Mouse (Mus musculus) yolk sac, embryonic 10.5 days (tissue): ENCODE measurements at regions not wholly inside any gene's neighbourhood (a gene's known extent, or its start where the extent isn't known, plus 50 kb on each side); places are given as distances from the start of the nearest gene placed in this dataset.

Experiments used
- DNase-seq: peaks from one replicate; pipeline ENCODE4 v3.0.0-alpha.2; 2017; ENCODE audit warnings: low spot score

GRCm38 (mm10) chr12:110332616-110333154, 53.8 kb downstream of the Dio3 start:
- no peak for DNase-seq

DNA sequence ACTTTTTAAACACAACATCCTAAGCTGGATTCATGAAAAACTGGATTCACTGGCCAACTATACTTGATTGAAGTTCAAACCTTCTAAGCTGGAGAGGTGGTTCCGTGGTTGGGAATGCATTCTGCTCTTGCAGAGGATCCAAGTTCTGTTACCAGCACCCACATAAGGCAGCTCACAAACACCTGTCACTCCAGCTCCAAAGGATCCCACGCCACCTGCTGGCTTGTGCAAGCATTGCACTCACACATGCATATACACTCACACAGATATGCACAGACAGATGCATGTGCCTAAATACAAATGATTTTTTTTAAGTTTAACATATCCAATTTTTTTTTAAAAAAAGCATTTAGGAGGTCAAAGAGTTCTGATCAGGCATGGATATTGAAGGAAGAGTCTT, 55.7 kb downstream of the Dio3 start:
- DNase-seq = no peak

- DNase-seq = no peak
Measured at GRCm38 (mm10) chr12:110344280-110344827, 65.5 kb downstream of the Dio3 start.

DNA sequence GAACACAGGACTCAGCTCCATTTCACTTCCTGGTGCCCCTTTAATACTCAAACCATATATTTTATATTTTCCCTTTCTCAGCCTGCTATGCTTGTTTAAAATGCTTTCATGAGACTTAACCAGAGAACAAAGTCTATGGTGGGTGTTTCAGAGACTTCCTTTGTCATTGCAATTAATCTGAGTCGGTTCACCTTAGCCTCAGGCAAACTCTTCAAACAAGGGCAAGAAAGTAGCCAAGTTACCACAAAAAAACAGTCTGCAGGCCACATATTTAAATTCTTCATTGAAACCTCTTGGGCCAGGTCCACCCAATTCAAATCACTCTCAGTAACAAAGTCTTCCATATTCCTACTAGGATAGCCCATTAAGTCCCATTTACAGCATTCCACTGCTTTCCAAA, 70.8 kb downstream of the Dio3 start:
- no peak for DNase-seq

GRCm38 (mm10) chr12:110355851-110356250, 77.0 kb downstream of the Dio3 start:
- no peak for DNase-seq

GRCm38 (mm10) chr12:110367102-110367501, 79.8 kb upstream of the Ppp2r5c start:
- DNase-seq = no peak

- DNase-seq = no peak
Measured at GRCm38 (mm10) chr12:110367822-110368221, 79.1 kb upstream of the Ppp2r5c start.

GRCm38 (mm10) chr12:110371886-110372690, 74.8 kb upstream of the Ppp2r5c start:
- DNase-seq = no peak

DNA sequence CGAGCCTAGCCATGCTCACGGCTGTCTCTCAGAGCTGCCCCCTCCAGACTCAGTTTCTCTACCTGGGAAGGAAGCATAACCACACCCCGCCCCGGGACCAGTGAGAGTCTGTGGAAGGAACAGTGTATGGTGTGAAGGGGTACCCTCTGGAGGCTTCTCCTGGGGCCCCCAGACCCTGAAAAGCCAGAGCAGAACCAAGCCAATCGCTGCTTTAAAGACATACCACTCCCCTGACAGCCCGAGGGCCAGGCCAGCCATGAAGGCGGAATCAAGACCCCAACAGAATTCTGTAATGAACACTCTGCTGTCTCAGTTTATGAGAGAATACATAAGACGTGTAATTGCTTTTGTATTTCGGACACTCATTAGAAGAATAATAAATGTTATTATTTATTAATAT, 73.9 kb upstream of the Ppp2r5c start:
- DNase-seq = no peak

DNA sequence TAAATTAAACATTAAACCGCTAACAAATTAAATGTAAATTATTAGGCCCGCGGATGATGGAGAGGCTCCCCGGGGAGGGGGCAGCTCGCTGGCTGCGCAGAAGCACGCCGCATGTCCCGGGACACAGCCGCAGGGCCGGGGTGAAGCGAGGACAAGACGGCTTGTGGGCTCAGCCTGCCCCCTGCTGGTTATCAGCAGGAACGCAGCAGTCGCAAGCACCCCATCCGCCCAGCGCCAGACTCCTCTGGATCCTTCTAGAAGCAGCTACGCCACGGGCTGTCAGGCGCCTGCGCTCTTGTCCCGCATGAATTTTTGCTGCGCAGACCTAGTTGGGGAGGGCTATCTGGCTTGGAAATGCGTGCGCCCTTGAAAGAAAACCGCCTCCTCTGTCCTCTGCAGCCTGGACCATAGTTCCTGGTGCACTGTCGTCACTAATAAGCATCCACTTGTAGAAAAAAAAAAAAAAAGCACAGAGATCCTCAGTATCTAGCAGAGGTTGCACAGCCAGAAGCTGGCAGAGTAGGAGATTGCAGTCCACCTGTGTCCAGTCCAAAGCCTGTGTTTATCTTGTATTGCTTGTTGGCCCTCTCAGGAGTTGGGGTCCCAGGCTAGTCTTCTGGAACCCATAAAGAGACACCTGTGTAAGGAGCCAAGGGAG, 73.4 kb upstream of the Ppp2r5c start:
- peak; percentile 80 for DNase-seq

GRCm38 (mm10) chr12:110375139-110375538, 71.8 kb upstream of the Ppp2r5c start:
- DNase-seq = no peak

DNA sequence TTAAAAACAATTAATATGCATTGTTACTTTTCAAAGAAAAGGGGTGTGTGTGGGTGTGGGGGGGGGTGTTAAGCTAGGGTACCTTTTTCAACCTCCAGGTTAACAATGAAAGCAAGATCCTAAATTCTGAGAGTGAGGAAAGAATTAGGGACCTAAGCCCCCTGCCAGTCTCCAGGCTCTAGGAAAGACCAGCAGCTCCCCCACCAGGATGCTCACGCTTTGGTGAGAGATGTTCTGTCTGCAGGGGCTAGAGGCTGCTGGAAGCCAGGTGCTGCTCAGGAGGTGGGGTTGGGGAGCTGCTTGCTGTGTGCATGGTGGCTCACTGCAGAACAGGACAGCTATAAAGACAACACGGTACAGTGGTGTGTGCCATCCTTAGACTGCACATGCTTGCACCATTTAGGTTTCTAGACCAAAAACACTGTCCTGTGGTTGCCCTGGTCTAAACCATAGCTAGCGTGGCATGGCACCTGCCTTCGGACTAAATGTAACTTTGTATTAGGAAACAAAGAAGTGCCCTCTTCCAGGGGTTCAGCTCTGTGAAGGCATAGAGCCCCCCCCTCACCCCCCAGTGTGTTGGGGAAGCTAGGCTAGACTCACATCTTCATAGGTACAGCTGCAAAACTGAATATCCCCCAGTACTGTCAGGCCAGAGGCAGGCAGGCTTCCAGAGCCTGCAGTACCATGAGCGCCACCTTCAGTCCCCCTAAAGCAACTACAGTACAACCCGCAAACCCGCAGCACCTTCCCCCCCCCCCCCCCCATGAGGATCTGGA, 70.7 kb upstream of the Ppp2r5c start:
- DNase-seq = no peak

DNA sequence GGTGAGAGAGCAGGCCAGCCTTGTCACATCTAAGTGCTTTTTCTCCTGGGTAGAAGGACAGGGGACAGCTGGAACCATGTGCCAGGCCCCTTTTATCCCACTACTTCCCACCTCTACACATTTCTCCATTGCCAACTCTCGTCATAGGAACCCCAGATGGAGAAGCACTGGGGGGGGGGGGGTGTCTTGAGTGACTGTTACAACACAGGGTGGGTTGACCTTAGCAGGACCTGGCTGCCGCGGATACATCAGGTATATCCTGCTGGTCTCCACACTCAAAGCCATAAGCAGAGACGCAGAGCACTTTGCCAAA, 70.1 kb upstream of the Ppp2r5c start:
- no peak for DNase-seq

DNA sequence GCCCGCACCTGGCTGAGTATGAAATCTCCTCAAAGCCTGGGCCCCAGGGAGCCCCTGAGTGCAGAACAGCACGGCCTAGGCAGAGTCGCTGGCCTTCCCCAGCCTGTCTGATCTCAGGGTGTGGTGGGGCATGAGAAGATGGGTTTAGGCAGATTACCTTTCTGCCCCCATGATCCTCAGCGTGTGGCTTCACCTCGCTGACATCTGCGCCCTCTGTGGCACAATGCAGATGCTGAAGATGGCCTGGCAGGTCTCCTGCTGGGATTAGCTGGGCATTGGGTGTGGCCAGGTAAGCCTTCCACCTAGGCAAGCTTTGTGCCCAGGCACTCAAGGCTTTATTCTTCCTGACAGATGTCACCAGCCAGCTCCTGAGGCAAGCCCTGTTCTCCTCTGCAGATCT, 69.6 kb upstream of the Ppp2r5c start:
- no peak for DNase-seq

DNA sequence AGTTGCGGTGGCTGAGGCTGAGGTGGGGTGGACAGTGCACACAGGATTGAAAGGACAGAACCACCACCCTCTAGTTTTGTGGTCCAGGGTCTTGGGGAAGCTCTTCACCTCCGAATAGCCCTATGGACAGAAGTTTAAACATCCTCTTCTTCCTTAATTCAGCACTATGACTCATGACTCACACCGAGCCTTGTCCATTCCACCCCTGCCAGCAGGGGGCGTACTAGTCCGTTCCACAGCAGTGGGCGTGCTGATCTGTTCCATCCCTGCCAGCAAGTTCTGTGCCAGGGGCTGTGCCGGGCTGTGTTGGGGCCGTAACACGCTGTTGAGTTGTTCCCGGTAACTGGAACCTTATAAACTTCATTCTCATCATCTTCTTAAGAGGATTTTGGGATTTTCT, 69.2 kb upstream of the Ppp2r5c start:
- DNase-seq = no peak

DNA sequence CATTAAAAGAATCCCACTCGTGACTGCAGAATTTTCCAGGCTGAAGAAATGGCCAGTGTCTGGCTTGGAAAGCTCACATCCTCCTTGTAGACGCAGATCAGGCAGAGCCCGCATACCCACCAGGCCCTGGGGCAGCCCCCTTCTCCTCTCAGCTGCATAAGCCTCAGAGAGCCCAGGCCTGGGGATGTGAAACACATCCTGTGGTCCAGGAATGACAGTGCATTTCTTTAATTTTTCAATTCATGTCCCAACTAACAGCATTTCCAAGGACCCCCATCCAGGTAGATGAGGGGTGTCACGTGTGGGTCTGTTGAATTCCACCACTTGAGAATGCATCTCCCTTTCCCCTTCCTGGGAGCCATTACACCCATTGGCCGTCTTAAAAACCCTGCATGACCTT, 68.6 kb upstream of the Ppp2r5c start:
- no peak for DNase-seq

GRCm38 (mm10) chr12:110379721-110380120, 67.2 kb upstream of the Ppp2r5c start:
- DNase-seq = no peak

DNA sequence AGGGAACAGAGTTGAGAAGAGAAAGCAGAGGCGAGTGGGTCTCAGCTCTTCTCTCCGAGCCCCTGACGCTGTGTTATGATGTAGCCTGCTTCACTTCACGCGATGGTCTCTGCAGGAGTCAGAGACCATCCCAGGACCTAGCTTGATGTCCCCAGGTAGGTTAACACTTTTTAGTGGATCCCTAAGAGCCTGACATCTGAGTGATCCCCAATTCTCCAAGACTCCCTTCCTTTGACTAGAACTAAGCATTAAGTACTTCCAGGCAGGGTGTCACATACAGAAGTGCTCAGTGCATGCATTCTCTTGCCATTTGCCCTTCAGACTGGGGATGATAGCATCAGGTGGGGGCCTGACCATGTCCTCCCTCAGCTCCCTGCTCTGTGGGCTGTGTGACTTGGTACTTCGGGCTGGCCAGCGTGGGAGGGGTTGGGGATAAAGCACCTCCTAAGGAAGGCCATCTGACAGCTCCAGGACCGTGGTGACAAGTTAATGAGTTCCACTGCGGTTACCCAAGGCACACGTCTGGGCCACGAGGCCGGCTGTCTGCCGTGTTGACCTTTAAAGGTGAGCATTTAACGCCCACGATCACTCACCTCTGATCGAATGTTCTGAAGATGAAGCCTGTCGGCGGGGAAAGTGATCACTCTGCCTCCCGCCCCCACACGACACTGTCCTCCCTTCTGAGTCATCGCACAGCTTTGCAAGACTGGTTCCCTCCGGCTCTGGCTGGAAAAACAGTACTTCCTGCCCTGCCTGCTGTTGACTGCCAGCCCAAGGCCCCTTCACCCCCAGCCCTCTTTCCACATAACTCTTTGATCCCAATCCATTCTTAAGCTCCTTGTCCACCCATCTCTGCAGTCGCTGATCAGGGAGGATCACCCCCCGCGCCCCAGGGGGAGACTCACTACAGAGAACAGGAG, 65.8 kb upstream of the Ppp2r5c start:
- DNase-seq = peak; percentile 70

DNA sequence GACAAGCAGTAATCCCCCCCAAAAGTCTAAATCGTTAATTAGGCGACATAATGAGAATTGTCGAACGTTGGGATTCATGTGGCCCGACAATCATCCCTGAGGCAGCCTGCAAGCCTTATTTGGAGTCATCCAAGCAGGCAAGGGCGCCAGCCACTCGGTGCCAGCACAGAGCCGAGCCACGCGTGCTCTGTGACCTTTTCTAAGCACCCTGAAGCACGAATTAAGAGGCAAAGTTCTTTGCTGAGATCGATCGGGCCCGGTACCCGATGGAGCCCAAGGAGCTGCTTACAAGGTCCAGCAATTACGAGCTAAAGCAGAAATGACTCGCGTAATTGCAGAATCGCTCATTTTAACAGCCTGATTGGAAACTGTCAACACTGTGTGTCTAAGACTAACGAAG, 61.9 kb upstream of the Ppp2r5c start:
- DNase-seq = no peak

DNA sequence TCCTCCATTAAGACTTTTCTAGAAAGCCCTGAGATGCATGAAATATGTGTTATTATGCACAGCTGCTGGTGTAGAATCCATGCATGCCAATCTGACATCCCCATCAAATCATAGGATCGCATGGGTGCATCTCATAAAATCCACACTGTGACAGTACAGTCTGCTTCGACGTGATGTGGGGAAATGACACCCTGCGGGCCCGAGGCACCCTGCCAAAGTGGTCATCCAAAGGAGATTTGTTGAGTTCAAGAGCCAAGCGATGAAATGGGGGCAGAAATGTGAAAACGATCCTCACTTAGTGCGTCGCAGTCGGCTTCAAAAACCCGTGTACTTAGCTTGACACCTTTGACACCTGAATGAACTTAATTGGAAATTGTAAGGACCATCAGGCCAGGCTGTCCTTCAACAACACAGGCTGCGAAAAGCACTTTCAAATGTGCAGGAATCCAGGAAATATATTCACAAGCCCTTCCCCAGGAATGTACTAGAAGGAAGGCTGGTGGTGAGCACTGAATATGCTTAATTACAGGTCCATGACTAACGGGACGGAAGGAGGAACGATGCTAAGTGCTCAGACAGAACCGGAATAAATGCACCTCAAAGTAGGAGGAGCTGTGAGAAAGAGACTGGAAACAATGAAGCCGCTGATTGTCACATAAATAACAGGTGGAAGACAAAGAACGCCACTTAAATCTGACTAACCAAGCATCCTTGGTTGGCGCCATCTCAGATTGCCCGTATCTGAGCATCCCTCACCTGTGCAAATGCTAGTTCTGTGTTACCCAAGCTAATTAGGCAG, 60.9 kb upstream of the Ppp2r5c start:
- no peak for DNase-seq

DNA sequence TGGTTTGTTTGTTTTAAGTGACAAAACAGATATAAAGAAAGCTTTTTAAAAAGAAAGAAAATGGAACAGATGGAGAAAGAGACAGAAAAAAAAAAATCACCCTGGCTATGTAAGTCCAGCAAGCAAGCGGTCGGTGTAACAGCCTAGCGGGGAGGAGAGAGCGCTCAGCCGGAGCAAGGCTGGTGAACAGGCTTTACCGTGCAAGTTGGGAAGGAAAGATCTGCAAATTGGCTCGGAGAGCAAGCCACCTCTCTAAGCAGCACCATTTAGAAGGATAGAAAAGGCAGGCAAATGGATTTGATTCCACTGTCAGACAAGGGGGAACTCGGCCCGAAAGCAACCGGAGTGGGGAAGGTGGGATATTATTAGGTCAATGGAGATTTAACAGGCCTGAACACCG, 59.9 kb upstream of the Ppp2r5c start:
- no peak for DNase-seq
